Mouse (Mus musculus): ENCODE results near the gene Map3k13. TPM values are rescaled to one million over a fixed set of nuclear protein-coding genes. Genes with fewer than 3 reads are reported as not detected.

The Map3k13 gene
- total and polyA plus RNA-seq, 3 experiments: 0.23 to 0.82 TPM; not detected in 1

DNA sequence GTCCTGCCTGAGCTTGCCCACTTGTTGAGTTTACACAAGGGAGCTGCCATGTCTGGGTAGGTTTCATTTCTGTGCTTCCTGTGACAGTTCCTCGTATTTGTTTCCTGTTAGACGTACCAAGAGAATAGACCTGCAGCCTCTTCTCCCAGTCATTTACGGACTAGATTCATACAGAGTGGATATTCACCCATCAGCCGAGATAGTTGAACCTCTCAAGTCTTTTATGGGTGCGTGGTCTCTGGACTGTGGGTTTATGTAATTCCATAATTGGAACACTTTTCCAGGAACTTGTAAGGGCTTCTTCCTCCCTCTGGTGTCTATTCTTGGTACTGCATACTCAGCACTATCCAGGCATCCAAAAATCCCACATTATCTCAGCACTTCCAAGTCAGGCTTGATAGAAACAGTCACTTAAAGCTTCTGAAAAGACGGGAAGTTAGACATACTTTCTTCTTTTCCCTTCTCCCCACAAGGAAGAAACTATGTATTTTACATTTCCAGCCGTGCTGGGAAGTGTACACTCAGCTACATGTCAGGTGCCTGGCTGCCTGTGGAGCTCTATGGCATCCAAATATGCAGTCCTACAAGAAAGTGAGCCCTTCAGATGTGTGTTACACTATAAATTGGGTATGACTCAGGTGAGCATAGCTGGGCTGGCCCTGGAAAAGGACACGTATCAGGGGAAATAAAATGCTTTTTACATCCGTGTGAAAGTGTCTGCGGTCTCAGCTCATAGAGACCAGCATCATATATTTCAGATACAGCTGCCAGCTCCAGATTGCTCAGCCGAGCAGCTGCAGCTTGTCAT, 20.9 kb downstream of the Map3k13 start (continued):
- TF ChIP-seq POLR2A (IDR thresholded peaks at IDR 0.05; ENCODE audit: control insufficient read depth in 1 of 2, insufficient read depth in 1 of 2, low read depth in 1 of 2, low read length in 2 of 2, poor library complexity in 1 of 2): no peak
- peak; percentile 18; the same call in 1 of the 2 replicates for TF ChIP-seq ZC3H11A (IDR thresholded peaks at IDR 0.05; ENCODE audit: low read depth, low read length)
- no peak for TF ChIP-seq GABPA (IDR thresholded peaks at IDR 0.05; ENCODE audit: low read depth, low read length)
- peak; percentile 70; the same call in 1 of the 2 replicates for TF ChIP-seq MAFK (IDR thresholded peaks at IDR 0.05; ENCODE audit: borderline replicate concordance, low read depth, low read length)
- peak in 2 of 3 experiments; percentile 67 to 86; a peak in 4 of 6 replicates for TF ChIP-seq CTCF (IDR thresholded peaks at IDR 0.05 in 2 of 3, conservative IDR thresholded peaks at IDR 0.05 in 1 of 3; ENCODE audit: control insufficient read depth in 1 of 3, insufficient read depth in 1 of 3, low read depth in 2 of 3, low read length in 3 of 3, poor library complexity in 1 of 3, severe bottlenecking in 1 of 3)
- peak; percentile 76 for TF ChIP-seq SMC3 (IDR thresholded peaks at IDR 0.05; ENCODE audit: low read depth, low read length)

DNA sequence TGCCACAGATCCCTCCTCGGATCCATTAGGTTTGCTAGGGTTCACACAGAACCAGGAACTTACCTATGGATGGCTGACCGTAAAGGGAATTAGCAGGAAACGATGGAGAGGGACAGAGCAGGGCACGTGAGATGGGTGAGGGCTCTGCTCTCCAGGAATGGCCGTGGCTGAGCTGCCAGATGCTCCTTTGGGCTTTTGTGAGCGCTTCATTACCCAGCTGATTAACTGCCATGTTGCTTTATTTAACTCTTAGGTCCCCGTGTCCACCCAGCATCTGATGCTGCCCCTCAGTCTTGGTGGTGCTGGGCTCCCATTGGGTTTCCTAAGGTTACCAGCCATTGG, 21.5 kb downstream of the Map3k13 start:
- H3K9ac ChIP-seq (ENCODE audit: control insufficient read depth, low read depth, low read length, poor library complexity, severe bottlenecking): no peak overlapping the region
- H3K9me3 ChIP-seq (replicated peaks; ENCODE audit: insufficient read depth, low read length): no peaks in the 10 kb centered on the region
- peaks cover 0 to 2% of the 10 kb centered on the region in 2 experiments; a peak in 1 of 4 replicates for H3K4me1 ChIP-seq (ENCODE audit: control insufficient read depth in 1 of 2, insufficient read depth in 2 of 2, low read length in 2 of 2)
- no peaks in the 10 kb centered on the region for H3K27me3 ChIP-seq (ENCODE audit: control insufficient read depth in 1 of 2, insufficient read depth in 2 of 2, low read length in 2 of 2)
- H3K79me2 ChIP-seq (ENCODE audit: control insufficient read depth, insufficient read depth, low read length, poor library complexity): no peaks in the 10 kb centered on the region
- DNase-seq (ENCODE audit: low read depth, low spot score): no peak
- no peaks in the 10 kb centered on the region for H3K36me3 ChIP-seq (ENCODE audit: control insufficient read depth in 1 of 2, insufficient read depth in 2 of 2, low read length in 2 of 2)
- TF ChIP-seq RCOR1 (IDR thresholded peaks at IDR 0.05; ENCODE audit: low read depth, low read length) (no peak), E2F4 (IDR thresholded peaks at IDR 0.05; ENCODE audit: borderline replicate concordance, low read depth, low read length) (no peak), TAL1 (IDR thresholded peaks at IDR 0.05; ENCODE audit: low read length) (no peak), USF1 (IDR thresholded peaks at IDR 0.05; ENCODE audit: low read depth, low read length) (no peak), MYC (IDR thresholded peaks at IDR 0.05; ENCODE audit: low read depth, low read length) (no peak)
- H3K27ac ChIP-seq (ENCODE audit: control insufficient read depth, low read depth, low read length): no peak overlapping the region
- no peak overlapping the region for H3K4me3 ChIP-seq (ENCODE audit: control insufficient read depth in 1 of 2, insufficient read depth in 1 of 2, low read depth in 2 of 2, low read length in 2 of 2)

DNA sequence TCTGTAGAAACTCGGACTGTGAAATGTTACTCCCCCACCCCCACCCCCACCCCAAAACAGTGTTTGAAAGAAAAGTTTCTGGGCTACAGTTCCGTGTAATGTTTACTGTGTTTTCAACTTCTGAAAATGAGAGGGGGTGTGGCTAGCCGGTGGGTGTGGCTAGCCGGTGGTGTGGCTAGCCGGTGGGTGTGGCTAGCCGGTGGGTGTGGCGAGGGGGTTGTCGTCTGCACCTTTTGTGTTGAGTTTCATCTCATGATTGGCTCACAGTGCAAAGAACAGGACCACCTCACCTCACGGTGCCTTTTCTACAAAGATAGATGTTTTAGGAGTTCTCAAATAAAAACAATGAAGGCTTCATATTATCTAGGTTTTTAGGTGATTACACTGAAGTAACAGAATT, 24.0 kb downstream of the Map3k13 start:
- no peaks in the 10 kb centered on the region for H3K9me3 ChIP-seq (replicated peaks; ENCODE audit: insufficient read depth, low read length)
- no peaks in the 10 kb centered on the region for H3K27me3 ChIP-seq (ENCODE audit: control insufficient read depth in 1 of 2, insufficient read depth in 2 of 2, low read length in 2 of 2)
- H3K4me3 ChIP-seq (ENCODE audit: control insufficient read depth in 1 of 2, insufficient read depth in 1 of 2, low read depth in 2 of 2, low read length in 2 of 2): peak overlapping the region in 1 of 2 experiments; percentile 66; a peak in 2 of 4 replicates
- H3K36me3 ChIP-seq (ENCODE audit: control insufficient read depth in 1 of 2, insufficient read depth in 2 of 2, low read length in 2 of 2): no peaks in the 10 kb centered on the region
- TF ChIP-seq JUND (IDR thresholded peaks at IDR 0.05; ENCODE audit: low read depth, low read length) (no peak), EP300 (IDR thresholded peaks at IDR 0.05; ENCODE audit: low read depth in 1 of 2, low read length in 2 of 2) (no peak), POLR2A (IDR thresholded peaks at IDR 0.05; ENCODE audit: control insufficient read depth in 1 of 2, insufficient read depth in 1 of 2, low read depth in 1 of 2, low read length in 2 of 2, poor library complexity in 1 of 2) (no peak), BHLHE40 (IDR thresholded peaks at IDR 0.05; ENCODE audit: borderline replicate concordance, low read depth, low read length) (no peak), TCF12 (IDR thresholded peaks at IDR 0.05; ENCODE audit: low read depth, low read length) (no peak), CHD1 (IDR thresholded peaks at IDR 0.05; ENCODE audit: low read depth, low read length) (no peak), ZKSCAN1 (IDR thresholded peaks at IDR 0.05; ENCODE audit: low read depth, low read length) (no peak)
- H3K9ac ChIP-seq (ENCODE audit: control insufficient read depth, low read depth, low read length, poor library complexity, severe bottlenecking): no peak overlapping the region
- DNase-seq (ENCODE audit: low read depth, low spot score): peak; percentile 80
- H3K27ac ChIP-seq (ENCODE audit: control insufficient read depth, low read depth, low read length): no peak overlapping the region
- H3K4me1 ChIP-seq (ENCODE audit: control insufficient read depth in 1 of 2, insufficient read depth in 2 of 2, low read length in 2 of 2): peaks cover 0 to 2% of the 10 kb centered on the region in 2 experiments; a peak in 1 of 4 replicates
- H3K79me2 ChIP-seq (ENCODE audit: control insufficient read depth, insufficient read depth, low read length, poor library complexity): no peaks in the 10 kb centered on the region

All from MEL (cell line).